Mouse (Mus musculus) MEL (cell line): ENCODE results near the gene Ildr2. TPM values are rescaled to one million over a fixed set of nuclear protein-coding genes. Genes with fewer than 3 reads are reported as not detected.

Experiments
- DNase-seq: peaks from one replicate; pipeline ENCODE4 v3.0.0; 2011; ENCODE audit warnings: low read depth, low spot score
- H3K27ac ChIP-seq: 2 replicates; pipeline ENCODE4 v1.5.1; 2012; ENCODE audit warnings: low read depth, mild to moderate bottlenecking, control low read depth, low read length, moderate library complexity; ENCODE audit not compliant: control insufficient read depth
- H3K27me3 ChIP-seq, 2 experiments: fragments of 150-350 bp in 1 of 2; sonication (generic) in 1 of 2; 2 replicates each; pipeline ENCODE4 v1.6.1; 2012; ENCODE audit warnings: low read length in 2 of 2, mild to moderate bottlenecking in 2 of 2, improper control_type of control experiment in 1 of 2, moderate library complexity in 1 of 2; ENCODE audit not compliant: insufficient read depth in 2 of 2, control insufficient read depth in 1 of 2
- H3K36me3 ChIP-seq, 2 experiments: 2 replicates each; pipeline ENCODE4 v1.6.1; 2012 to 2014; ENCODE audit warnings: low read length in 2 of 2, improper control_type of control experiment in 1 of 2, inconsistent platforms in 1 of 2, mild to moderate bottlenecking in 1 of 2; ENCODE audit not compliant: insufficient read depth in 2 of 2, control insufficient read depth in 1 of 2
- H3K4me1 ChIP-seq, 2 experiments: fragments of 150-350 bp in 1 of 2; sonication (generic) in 1 of 2; 2 replicates each; pipeline ENCODE4 v1.6.1; 2012; ENCODE audit warnings: low read length in 2 of 2, improper control_type of control experiment in 1 of 2, mild to moderate bottlenecking in 1 of 2; ENCODE audit not compliant: insufficient read depth in 2 of 2, control insufficient read depth in 1 of 2
- H3K4me3 ChIP-seq, 2 experiments: fragments of 150-350 bp in 1 of 2; sonication (generic) in 1 of 2; 2 replicates each; pipeline ENCODE4 v1.5.1; 2012; ENCODE audit warnings: low read depth in 2 of 2, low read length in 2 of 2, mild to moderate bottlenecking in 2 of 2, moderate library complexity in 2 of 2, control low read depth in 1 of 2, improper control_type of control experiment in 1 of 2; ENCODE audit not compliant: control insufficient read depth in 1 of 2, insufficient read depth in 1 of 2
- H3K79me2 ChIP-seq: 2 replicates; pipeline ENCODE4 v1.6.1; 2012; ENCODE audit warnings: mild to moderate bottlenecking, low read length, moderate library complexity; ENCODE audit not compliant: control insufficient read depth, poor library complexity, insufficient read depth
- H3K9ac ChIP-seq: 2 replicates; pipeline ENCODE4 v1.6.1; 2012; ENCODE audit warnings: low read depth, mild to moderate bottlenecking, control low read depth, low read length, moderate library complexity; ENCODE audit not compliant: control insufficient read depth, poor library complexity, severe bottlenecking
- H3K9me3 ChIP-seq: fragments of 150-350 bp; sonication (generic); replicated peaks from 2 replicates; pipeline ENCODE4 v1.6.1; 2012; ENCODE audit warnings: mild to moderate bottlenecking, low read length, improper control_type of control experiment, moderate library complexity; ENCODE audit not compliant: insufficient read depth
- CHD1 ChIP-seq: IDR thresholded peaks from 2 replicates; pipeline ENCODE4 v1.6.1; 2012; ENCODE audit warnings: low read depth, mild to moderate bottlenecking, inconsistent platforms, low read length, improper control_type of control experiment
- EP300 ChIP-seq, 2 experiments: IDR thresholded peaks; 2 replicates each; pipeline ENCODE4 v1.6.1; 2011; ENCODE audit warnings: improper control_type of control experiment in 2 of 2, low read length in 2 of 2, low read depth in 1 of 2, mild to moderate bottlenecking in 1 of 2
- ETS1 ChIP-seq: IDR thresholded peaks from 2 replicates; pipeline ENCODE4 v1.6.1; 2012; ENCODE audit warnings: low read depth, mild to moderate bottlenecking, inconsistent platforms, low read length, improper control_type of control experiment, moderate library complexity
- MAFK ChIP-seq: IDR thresholded peaks from 2 replicates; pipeline ENCODE4 v1.6.1; 2011; ENCODE audit warnings: low read depth, mild to moderate bottlenecking, low read length, improper control_type of control experiment, borderline replicate concordance
- MAX ChIP-seq: IDR thresholded peaks from 2 replicates; pipeline ENCODE4 v1.6.1; 2011; ENCODE audit warnings: low read length, improper control_type of control experiment
- MAZ ChIP-seq: IDR thresholded peaks from 2 replicates; pipeline ENCODE4 v1.6.1; 2012; ENCODE audit warnings: low read depth, mild to moderate bottlenecking, inconsistent platforms, low read length, improper control_type of control experiment
- MEF2A ChIP-seq: IDR thresholded peaks from 2 replicates; pipeline ENCODE4 v1.6.1; 2014; ENCODE audit warnings: low read depth, mild to moderate bottlenecking, inconsistent platforms, low read length, improper control_type of control experiment; ENCODE audit not compliant: poor library complexity, insufficient replicate concordance, severe bottlenecking; ENCODE audit errors: extremely low read depth
- MXI1 ChIP-seq: IDR thresholded peaks from 2 replicates; pipeline ENCODE4 v1.6.1; 2011; ENCODE audit warnings: mild to moderate bottlenecking, low read depth, low read length, improper control_type of control experiment
- MYB ChIP-seq: IDR thresholded peaks from 2 replicates; pipeline ENCODE4 v1.6.1; 2011; ENCODE audit warnings: mild to moderate bottlenecking, low read depth, low read length, improper control_type of control experiment
- NRF1 ChIP-seq: IDR thresholded peaks from 2 replicates; pipeline ENCODE4 v1.6.1; 2014; ENCODE audit warnings: low read depth, mild to moderate bottlenecking, inconsistent platforms, low read length, improper control_type of control experiment, moderate library complexity; ENCODE audit not compliant: poor library complexity, insufficient read depth, severe bottlenecking
- POLR2A ChIP-seq, 2 experiments: IDR thresholded peaks; 2 replicates each; pipeline ENCODE4 v1.6.1; 2011 to 2012; ENCODE audit warnings: low read length in 2 of 2, mild to moderate bottlenecking in 2 of 2, control low read depth in 1 of 2, improper control_type of control experiment in 1 of 2, low read depth in 1 of 2, moderate library complexity in 1 of 2; ENCODE audit not compliant: control insufficient read depth in 1 of 2, insufficient read depth in 1 of 2, poor library complexity in 1 of 2
- RAD21 ChIP-seq: IDR thresholded peaks from 2 replicates; pipeline ENCODE4 v1.6.1; 2011; ENCODE audit warnings: mild to moderate bottlenecking, low read depth, low read length, improper control_type of control experiment
- SIN3A ChIP-seq: IDR thresholded peaks from 2 replicates; pipeline ENCODE4 v1.6.1; 2012; ENCODE audit warnings: low read length, improper control_type of control experiment, inconsistent platforms
- TAL1 ChIP-seq: IDR thresholded peaks from 2 replicates; pipeline ENCODE4 v1.6.1; 2012; ENCODE audit warnings: mild to moderate bottlenecking, inconsistent platforms, low read length, moderate library complexity, mixed read lengths
- TBP ChIP-seq: IDR thresholded peaks from 2 replicates; pipeline ENCODE4 v1.8.0; 2011; ENCODE audit warnings: low read depth, low read length, improper control_type of control experiment
- TCF12 ChIP-seq: IDR thresholded peaks from 2 replicates; pipeline ENCODE4 v1.6.1; 2014; ENCODE audit warnings: low read depth, mild to moderate bottlenecking, inconsistent platforms, low read length, improper control_type of control experiment, moderate library complexity
- UBTF ChIP-seq: IDR thresholded peaks from 2 replicates; pipeline ENCODE4 v1.6.1; 2012; ENCODE audit warnings: low read depth, mild to moderate bottlenecking, inconsistent platforms, low read length, improper control_type of control experiment, moderate library complexity, borderline replicate concordance; ENCODE audit not compliant: insufficient read depth
- USF1 ChIP-seq: IDR thresholded peaks from 2 replicates; pipeline ENCODE4 v1.6.1; 2014; ENCODE audit warnings: low read depth, mild to moderate bottlenecking, inconsistent platforms, low read length, improper control_type of control experiment, moderate library complexity
- USF2 ChIP-seq, 2 experiments: IDR thresholded peaks; 2 replicates each; pipeline ENCODE4 v1.6.1; 2011 to 2012; ENCODE audit warnings: improper control_type of control experiment in 2 of 2, low read length in 2 of 2, borderline replicate concordance in 1 of 2, inconsistent platforms in 1 of 2, low read depth in 1 of 2, mild to moderate bottlenecking in 1 of 2; ENCODE audit not compliant: insufficient read depth in 1 of 2
- ZKSCAN1 ChIP-seq: IDR thresholded peaks from 2 replicates; pipeline ENCODE4 v1.6.1; 2012; ENCODE audit warnings: low read depth, mild to moderate bottlenecking, inconsistent platforms, low read length, improper control_type of control experiment, moderate library complexity
- polyA plus RNA-seq, 2 experiments: library from polyadenylated mRNA; stranded (reverse) in 1 of 2; unstranded in 1 of 2; fragments of >175 nt in 1 of 2; fragments of >200 nt in 1 of 2; gene quantifications; 2 replicates each; pipeline versions ENCODE4 v1.2.1 to v1.2.4; 2012; ENCODE audit warnings: low replicate concordance in 2 of 2, low read depth in 1 of 2; ENCODE audit not compliant: insufficient read length in 2 of 2, insufficient read depth in 1 of 2, missing spikeins in 1 of 2
- total RNA-seq: library from RNA; depleted of rRNA; stranded (reverse); fragments of 300-350 nt; gene quantifications from 2 replicates; pipeline ENCODE4 v1.2.3, GENCODE M21; 2012

Gene Ildr2
- total and polyA plus RNA-seq, 3 experiments, result not detected

GRCm38 (mm10) chr1:166205159-166205558 is 48.8 kb upstream of the Ildr2 start:
- H3K4me1 ChIP-seq, result no peaks in the 10 kb centered on the region
- no peaks in the 10 kb centered on the region for H3K36me3 ChIP-seq
- no peak overlapping the region for H3K9ac ChIP-seq
- DNase-seq, result no peak
- no peak overlapping the region for H3K4me3 ChIP-seq
- peaks cover 2 to 4% of the 10 kb centered on the region in 2 experiments; a peak in 2 of 4 replicates for H3K27me3 ChIP-seq
- TF ChIP-seq NRF1 (no peak), MXI1 (no peak), USF2 (IDR thresholded peaks at IDR 0.05; ENCODE audit: borderline replicate concordance in 1 of 2, insufficient read depth in 1 of 2, low read depth in 1 of 2, low read length in 2 of 2) (no peak), POLR2A (IDR thresholded peaks at IDR 0.05; ENCODE audit: control insufficient read depth in 1 of 2, insufficient read depth in 1 of 2, low read depth in 1 of 2, low read length in 2 of 2, poor library complexity in 1 of 2) (no peak), MYB (no peak), MEF2A (no peak), ETS1 (no peak), EP300 (IDR thresholded peaks at IDR 0.05; ENCODE audit: low read depth in 1 of 2, low read length in 2 of 2) (no peak), TCF12 (no peak), USF1 (no peak)
- no peak overlapping the region for H3K27ac ChIP-seq
- no peaks in the 10 kb centered on the region for H3K79me2 ChIP-seq
- no peaks in the 10 kb centered on the region for H3K9me3 ChIP-seq

DNA sequence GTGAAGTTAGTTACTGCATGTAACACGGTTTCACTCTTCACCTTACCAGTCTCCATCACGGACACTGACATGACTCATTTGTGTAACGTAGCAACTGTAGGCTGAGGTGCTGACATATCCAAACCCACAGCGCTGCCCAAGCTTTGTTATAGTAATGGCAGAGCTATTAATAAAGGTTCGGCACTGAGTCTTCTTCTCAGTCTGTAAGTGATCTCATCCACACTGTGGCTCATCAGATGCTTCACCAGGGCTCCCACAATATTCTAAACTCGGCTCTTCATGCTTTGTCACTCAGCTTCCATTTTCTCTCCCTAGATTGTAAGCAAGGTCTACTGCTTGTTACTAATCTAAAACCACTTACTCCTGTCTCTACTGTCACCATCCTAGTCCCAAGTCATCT is 44.6 kb upstream of the Ildr2 start:
- H3K27ac ChIP-seq, result no peak overlapping the region
- H3K27me3 ChIP-seq, result peaks cover 4% of the 10 kb centered on the region in 2 experiments; a peak in 2 of 4 replicates
- no peak for TF ChIP-seq TCF12
- TF ChIP-seq MAFK, result no peak
- no peak for TF ChIP-seq CHD1
- TF ChIP-seq TAL1, result no peak
- no peak for TF ChIP-seq ETS1
- no peak for TF ChIP-seq POLR2A (IDR thresholded peaks at IDR 0.05; ENCODE audit: control insufficient read depth in 1 of 2, insufficient read depth in 1 of 2, low read depth in 1 of 2, low read length in 2 of 2, poor library complexity in 1 of 2)
- TF ChIP-seq NRF1, result no peak
- no peak for TF ChIP-seq SIN3A
- no peak for TF ChIP-seq UBTF
- TF ChIP-seq EP300 (IDR thresholded peaks at IDR 0.05; ENCODE audit: low read depth in 1 of 2, low read length in 2 of 2), result no peak
- no peak for TF ChIP-seq MYB
- no peak for TF ChIP-seq ZKSCAN1
- no peak for TF ChIP-seq MEF2A
- no peak for TF ChIP-seq MAZ
- TF ChIP-seq USF2 (IDR thresholded peaks at IDR 0.05; ENCODE audit: borderline replicate concordance in 1 of 2, insufficient read depth in 1 of 2, low read depth in 1 of 2, low read length in 2 of 2), result no peak
- no peak for TF ChIP-seq MAX
- no peak for TF ChIP-seq TBP
- no peak for TF ChIP-seq RAD21
- H3K79me2 ChIP-seq, result no peaks in the 10 kb centered on the region
- H3K9ac ChIP-seq, result no peak overlapping the region
- no peaks in the 10 kb centered on the region for H3K36me3 ChIP-seq
- no peaks in the 10 kb centered on the region for H3K4me1 ChIP-seq
- no peaks in the 10 kb centered on the region for H3K9me3 ChIP-seq
- H3K4me3 ChIP-seq, result no peak overlapping the region
- no peak for DNase-seq
